Mouse (Mus musculus) embryo, embryonic 10.5 days (tissue): ENCODE measurements around the gene Pum2.
"Not testable (repeated sequence)": the region's sequence is repeated elsewhere in the genome, so short reads cannot be mapped to it uniquely, and the experiment has no call there.

Experiments
- DNase-seq: peaks from one replicate; pipeline ENCODE4 v3.0.0-alpha.2; 2015; ENCODE audit warnings: low spot score

The Pum2 gene

GRCm38 (mm10) chr12:8673974-8674306, at the start of gene Pum2:
Gene Pum2, plus strand, starts transcription at chr12:8674134.
- peak; percentile 95 for DNase-seq

GRCm38 (mm10) chr12:8629537-8629936, 44.4 kb upstream of the Pum2 start:
- no peak for DNase-seq

GRCm38 (mm10) chr12:8631691-8632090, 42.2 kb upstream of the Pum2 start:
- DNase-seq, result no peak

DNA sequence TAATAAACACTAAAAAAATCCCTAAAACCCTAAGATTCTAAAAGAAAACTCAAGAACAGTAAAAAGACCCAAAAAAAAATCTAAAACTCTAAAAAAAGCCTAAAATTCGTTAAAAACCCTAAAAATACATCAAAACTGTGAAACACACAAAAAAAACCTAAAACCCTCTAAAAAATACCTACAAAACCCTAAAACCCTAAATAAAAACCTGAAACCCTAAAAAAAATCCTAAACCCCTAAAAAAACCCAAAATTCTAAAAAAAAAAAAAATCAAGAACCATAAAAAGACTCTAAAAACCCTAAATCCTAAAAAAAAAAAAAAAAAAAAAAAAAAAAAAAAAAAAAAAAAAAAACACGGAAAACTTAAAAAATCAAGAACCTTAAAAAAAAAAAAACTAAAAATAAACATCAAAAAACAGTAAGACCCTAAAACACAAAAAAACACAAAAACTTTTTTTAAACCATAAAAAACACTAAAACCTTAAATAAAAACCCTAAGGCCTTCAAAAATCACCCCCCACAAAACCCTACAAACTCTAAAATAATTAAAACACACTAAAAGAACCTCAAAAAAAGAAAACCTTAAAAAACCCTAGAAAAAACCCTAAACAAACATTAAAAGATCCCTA, 41.1 kb upstream of the Pum2 start:
- DNase-seq, result no peak

- no peak for DNase-seq
Observed at GRCm38 (mm10) chr12:8634306-8634705, 39.6 kb upstream of the Pum2 start.

- no peak for DNase-seq
Observed at GRCm38 (mm10) chr12:8635546-8635945, 38.4 kb upstream of the Pum2 start.

DNA sequence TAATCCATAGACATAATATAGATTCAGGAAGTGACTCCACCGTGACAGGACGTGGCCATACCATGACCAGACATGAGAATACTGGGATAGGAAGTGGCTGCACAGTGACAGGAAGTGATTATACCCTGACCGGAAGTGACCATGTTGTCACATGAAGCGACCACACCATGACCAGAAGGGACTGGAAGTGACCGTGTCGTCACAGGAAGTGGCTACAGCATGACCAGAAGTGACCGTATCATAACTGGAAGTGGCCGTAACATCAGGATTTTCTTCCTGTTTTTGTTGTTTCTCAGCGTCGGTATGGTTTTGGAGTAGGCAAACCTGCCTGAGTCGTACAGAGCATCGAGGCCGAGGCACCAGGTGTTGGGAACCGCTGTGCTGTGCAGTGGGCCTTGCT, 37.0 kb upstream of the Pum2 start:
- DNase-seq, result peak; percentile 34

GRCm38 (mm10) chr12:8638411-8639087, 35.4 kb upstream of the Pum2 start:
- peak; percentile 84 for DNase-seq

GRCm38 (mm10) chr12:8640186-8640585, 33.7 kb upstream of the Pum2 start:
- DNase-seq, result not testable (repeated sequence)

GRCm38 (mm10) chr12:8640711-8641424, 33.1 kb upstream of the Pum2 start:
- DNase-seq, result peak; percentile 95

- peak; percentile 51 for DNase-seq
Observed at GRCm38 (mm10) chr12:8641425-8641735, 32.6 kb upstream of the Pum2 start.

DNA sequence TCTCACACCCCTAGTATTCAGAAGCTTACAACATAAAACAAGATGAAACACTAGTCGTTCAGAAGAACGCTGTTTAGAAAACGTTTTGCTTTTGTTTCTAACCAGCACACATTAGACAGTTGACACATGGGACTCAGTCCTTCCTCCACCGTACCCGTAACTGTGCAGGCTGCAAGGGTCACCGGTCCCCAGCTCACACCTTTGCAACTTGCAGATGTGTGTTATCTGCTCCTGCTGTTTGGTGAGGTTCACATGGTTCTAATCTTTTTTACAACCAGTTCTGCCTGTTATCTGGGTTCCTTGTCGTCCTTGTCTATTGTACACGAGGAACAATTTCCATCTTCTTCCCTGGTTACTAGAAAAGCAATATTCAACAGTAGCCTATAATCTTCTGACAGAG, 25.7 kb upstream of the Pum2 start:
- not testable (repeated sequence) for DNase-seq

- not testable (repeated sequence) for DNase-seq
Observed at GRCm38 (mm10) chr12:8650027-8650426, 23.9 kb upstream of the Pum2 start.

GRCm38 (mm10) chr12:8656596-8656995, 17.3 kb upstream of the Pum2 start:
- no peak for DNase-seq

DNA sequence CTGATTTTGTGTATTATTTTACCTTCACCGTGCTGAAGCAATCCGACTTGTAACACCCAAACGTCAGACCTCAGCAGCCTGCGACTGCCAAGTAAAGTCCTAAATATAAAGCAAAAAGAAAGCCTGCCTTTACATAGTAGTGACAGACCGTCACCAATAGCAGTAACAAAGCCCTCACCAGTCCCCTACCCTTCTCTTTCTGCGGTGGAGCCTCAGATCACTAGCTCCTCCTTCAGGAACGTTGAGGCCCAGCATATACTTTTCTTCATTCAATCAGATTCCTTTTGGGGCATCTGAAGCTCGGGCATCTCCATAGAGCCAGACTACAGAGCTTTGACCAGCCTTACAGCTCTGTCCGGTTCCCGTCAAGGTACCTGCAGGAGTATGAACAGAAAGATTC, 16.8 kb upstream of the Pum2 start:
- DNase-seq, result no peak

DNA sequence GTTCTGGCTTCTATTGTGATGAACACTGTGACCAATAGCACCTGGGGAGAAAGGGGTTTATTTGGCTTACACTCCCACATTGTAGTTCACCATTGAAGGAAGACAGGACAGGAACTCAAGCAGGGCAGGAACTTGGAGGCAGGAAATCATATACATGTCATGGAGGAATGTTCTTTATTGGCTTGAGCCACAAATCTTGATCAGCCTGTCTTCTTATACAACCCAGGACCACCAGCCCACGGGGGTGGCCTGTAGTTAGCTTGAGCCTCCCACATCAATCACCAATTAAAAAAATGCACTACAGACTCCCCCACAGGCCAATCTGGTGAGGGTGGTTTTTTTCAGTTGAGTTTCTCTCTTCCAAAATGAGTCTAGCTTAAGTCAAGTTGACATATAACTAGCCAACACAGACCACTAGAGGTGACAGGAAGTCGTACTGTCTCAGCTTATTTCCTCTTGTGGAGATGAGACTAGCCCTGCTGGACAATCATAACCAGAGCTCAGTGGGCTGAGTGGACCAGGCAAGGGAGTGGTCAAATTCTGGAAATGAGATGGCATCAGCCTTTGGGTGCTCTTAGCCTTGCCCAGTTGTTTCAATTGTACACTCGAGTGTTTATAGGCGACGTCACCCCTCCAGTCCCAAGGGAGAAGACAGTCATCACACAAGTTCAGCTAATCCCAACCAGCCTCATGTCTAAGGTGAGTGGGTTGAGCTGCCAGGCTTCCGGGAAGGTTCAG, 16.1 kb upstream of the Pum2 start:
- DNase-seq, result no peak

DNA sequence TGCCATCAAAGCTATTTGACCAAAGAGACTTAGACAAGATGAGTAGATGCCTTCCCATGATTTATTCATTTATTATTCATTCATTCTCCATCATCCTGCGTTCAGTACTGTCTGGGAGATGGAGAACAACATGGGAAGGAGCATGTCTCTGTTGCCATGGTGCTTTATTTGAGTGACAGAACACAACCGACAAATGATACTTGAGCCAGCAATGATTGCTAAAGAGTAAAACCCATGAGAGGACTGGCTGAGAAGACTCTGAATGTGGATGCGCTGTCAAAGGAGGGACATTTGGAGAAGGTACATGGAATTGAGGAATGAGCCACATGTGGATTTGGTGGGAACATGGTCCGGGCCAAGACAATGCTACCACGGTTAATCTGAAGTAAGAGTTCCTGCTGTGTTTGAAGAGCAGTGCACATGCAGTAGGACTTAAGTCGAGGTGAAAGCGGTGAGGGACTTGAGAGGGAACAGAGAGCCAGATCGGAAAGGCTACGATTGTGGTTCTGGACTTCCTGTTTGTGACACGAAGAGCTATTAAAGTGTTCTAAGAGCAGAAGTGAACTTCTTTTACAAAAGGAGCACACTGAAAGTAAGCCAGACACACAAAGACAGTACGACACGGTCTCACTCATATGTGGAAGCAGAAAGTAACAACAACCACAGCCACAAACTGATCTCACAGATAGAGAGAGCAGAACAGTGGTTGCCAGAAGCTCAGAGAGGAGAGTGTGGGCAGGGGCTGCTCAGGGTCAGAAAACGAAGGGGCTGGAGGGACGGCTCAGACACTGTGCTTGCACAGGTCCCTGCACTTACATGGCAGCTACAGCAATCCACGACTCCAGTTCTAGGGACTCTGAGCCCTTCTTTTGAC, 14.3 kb upstream of the Pum2 start:
- DNase-seq, result no peak

GRCm38 (mm10) chr12:8661747-8662146, 12.2 kb upstream of the Pum2 start:
- no peak for DNase-seq

DNA sequence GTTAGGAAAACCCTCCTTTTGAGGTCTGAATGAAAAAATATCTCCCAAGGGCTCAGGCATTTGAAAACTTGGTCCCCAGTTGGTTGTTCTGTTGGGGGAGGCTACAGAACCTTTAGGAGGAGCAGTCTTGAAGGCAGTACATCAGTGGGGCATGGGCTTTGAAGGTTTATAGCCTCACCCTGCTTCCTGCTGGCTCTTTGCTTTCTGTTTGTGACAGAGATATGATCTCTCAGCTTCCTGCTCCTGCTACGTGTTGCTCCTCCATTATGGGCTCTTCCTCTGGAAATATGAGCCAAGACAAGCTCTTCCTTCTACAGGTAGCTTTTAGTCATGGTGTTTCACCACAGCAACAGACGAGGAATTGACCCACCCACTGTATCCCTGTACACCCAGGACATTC, 11.8 kb upstream of the Pum2 start:
- no peak for DNase-seq

DNA sequence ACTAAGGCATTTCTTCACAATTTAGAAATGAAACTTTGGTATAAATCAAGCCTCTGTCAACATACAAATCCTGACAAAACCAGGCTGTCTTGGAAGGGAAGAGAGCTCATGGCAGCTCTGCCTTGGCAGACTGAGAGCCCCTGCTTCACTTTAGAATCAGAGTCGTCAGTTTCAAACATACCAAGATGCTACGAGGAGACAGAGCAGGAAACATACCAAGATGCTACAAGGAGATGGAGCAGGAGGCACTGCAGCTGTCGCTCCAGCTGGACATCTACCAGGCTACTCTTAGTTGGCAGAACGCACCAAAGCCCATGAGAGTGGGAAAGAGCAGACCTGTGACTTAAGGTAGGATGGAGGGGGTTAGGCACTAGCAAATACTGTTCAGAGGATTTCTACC, 11.2 kb upstream of the Pum2 start:
- DNase-seq, result no peak

DNA sequence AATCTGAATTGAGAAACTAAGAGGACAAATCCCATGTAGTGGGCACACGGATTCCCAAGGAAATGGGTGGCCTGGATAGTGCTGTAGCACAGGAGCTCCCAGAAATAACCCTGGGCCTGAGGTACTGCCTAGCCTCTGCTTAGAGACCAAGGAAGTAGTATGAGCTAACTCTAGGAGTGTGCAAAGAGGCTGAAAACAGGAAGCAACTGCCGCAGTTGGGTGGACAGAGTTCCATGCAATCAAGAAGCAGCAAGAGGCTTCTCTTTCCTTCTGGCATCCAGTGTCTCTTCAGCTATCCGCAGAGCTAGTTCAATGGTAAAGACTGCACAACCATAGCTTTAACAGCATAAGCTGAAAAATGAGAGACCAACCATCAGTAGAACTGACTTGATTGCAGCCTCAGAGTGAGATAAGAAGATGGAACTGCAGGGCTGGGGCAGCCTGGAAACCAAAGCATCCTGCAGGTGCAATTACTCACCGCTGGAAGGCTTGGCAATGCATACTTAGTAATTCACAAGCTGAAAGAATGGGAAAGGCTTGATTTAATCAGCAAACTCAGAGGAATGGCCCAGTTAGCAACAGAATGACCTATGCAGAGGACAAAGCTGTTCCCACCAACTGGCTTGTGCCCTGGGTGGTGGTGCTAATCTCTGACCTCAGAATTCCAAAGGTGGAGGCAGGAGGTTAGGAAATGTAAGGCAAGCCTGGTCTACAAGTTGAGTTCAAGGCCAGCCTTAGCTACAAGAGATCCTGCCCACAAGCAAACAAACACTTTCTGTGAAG, 6.3 kb upstream of the Pum2 start:
- DNase-seq, result no peak
